Mouse (Mus musculus): ENCODE results near the gene Ipo4. TPM values are rescaled to one million over a fixed set of nuclear protein-coding genes. Genes with fewer than 3 reads are reported as not detected.
A peak's percentile ranks its signal among the peaks of the same experiment; 100 is the strongest.

Gene Ipo4
- total RNA-seq, 2 experiments from 2014 or later: 95.4 to 122 TPM

GRCm38 (mm10) chr14:55634874-55635522 lies 759 bp downstream of the Ipo4 start:
- no peak for DNase-seq (ENCODE audit: low spot score in 2 of 2)

GRCm38 (mm10) chr14:55629312-55629711 lies 6.4 kb downstream of the Ipo4 start:
- peak; percentile 52 to 73 for DNase-seq (ENCODE audit: low spot score in 2 of 2)

GRCm38 (mm10) chr14:55628077-55628827 lies 7.5 kb downstream of the Ipo4 start:
- DNase-seq (ENCODE audit: low spot score in 2 of 2): no peak

- DNase-seq (ENCODE audit: low spot score in 2 of 2): no peak
These were observed 17.1 kb downstream of the Ipo4 start for GRCm38 (mm10) chr14:55618486-55619195.

- DNase-seq (ENCODE audit: low spot score in 2 of 2): no peak
These were observed 17.9 kb downstream of the Ipo4 start, which contains the start of gene Rec8 for GRCm38 (mm10) chr14:55617822-55618221. TSS of gene Rec8 (plus strand) at chr14:55618037.

- DNase-seq (ENCODE audit: low spot score in 2 of 2): no peak
These were observed 18.9 kb downstream of the Ipo4 start for GRCm38 (mm10) chr14:55616844-55617243.

GRCm38 (mm10) chr14:55615876-55616275 lies 19.9 kb downstream of the Ipo4 start:
- no peak for DNase-seq (ENCODE audit: low spot score in 2 of 2)

GRCm38 (mm10) chr14:55614565-55615178 lies 21.1 kb downstream of the Ipo4 start:
- DNase-seq (ENCODE audit: low spot score in 2 of 2): no peak

- no peak for DNase-seq (ENCODE audit: low spot score in 2 of 2)
These were observed 22.4 kb downstream of the Ipo4 start for GRCm38 (mm10) chr14:55613346-55613745.

GRCm38 (mm10) chr14:55608339-55608738 lies 27.4 kb downstream of the Ipo4 start:
- no peak for DNase-seq (ENCODE audit: low spot score in 2 of 2)

GRCm38 (mm10) chr14:55605743-55606459 lies 29.9 kb downstream of the Ipo4 start:
- DNase-seq (ENCODE audit: low spot score in 2 of 2): no peak

GRCm38 (mm10) chr14:55604823-55605222 lies 30.9 kb downstream of the Ipo4 start:
- no peak for DNase-seq (ENCODE audit: low spot score in 2 of 2)

GRCm38 (mm10) chr14:55603633-55604576 lies 31.9 kb downstream of the Ipo4 start:
- DNase-seq (ENCODE audit: low spot score in 2 of 2): peak; percentile 86

GRCm38 (mm10) chr14:55603271-55603632 lies 32.5 kb downstream of the Ipo4 start, which contains the start of gene Irf9:
TSS of gene Irf9 (plus strand) at chr14:55603571.
- DNase-seq (ENCODE audit: low spot score in 2 of 2): no peak

- DNase-seq (ENCODE audit: low spot score in 2 of 2): no peak
These were observed 37.0 kb downstream of the Ipo4 start for GRCm38 (mm10) chr14:55598521-55599390.

GRCm38 (mm10) chr14:55596036-55596690 lies 39.6 kb downstream of the Ipo4 start:
- no peak for DNase-seq (ENCODE audit: low spot score in 2 of 2)

- no peak for DNase-seq (ENCODE audit: low spot score in 2 of 2)
These were observed 43.5 kb downstream of the Ipo4 start for GRCm38 (mm10) chr14:55592226-55592625.

- peak; percentile 85 for DNase-seq (ENCODE audit: low spot score in 2 of 2)
These were observed 44.3 kb downstream of the Ipo4 start, which contains the start of gene Rnf31 for GRCm38 (mm10) chr14:55591331-55591891. TSS of gene Rnf31 (plus strand) at chr14:55591708.
